Mouse (Mus musculus) hindbrain, embryonic 16.5 days (tissue): Measurements from ENCODE around the gene Crbn. TPM values are rescaled to one million over a fixed set of nuclear protein-coding genes. Genes with fewer than 3 reads are reported as not detected.

ENCODE experiments used
- ATAC-seq: fragments of 200-750 bp; cut with Nextera tagmentation; 2 replicates; pipeline ENCODE4 v1.8.0; 2017; ENCODE audit warnings: moderate TSS enrichment, moderate library complexity
- H3K27ac ChIP-seq: fragments of 300-500 bp; sonication (generic); 2 replicates; pipeline ENCODE4 v1.5.1; 2014; ENCODE audit warnings: low read depth, mild to moderate bottlenecking, control low read depth, low read length, moderate library complexity
- H3K27me3 ChIP-seq: fragments of 300-500 bp; sonication (generic); replicated peaks from 2 replicates; pipeline ENCODE4 v1.6.1; 2014; ENCODE audit warnings: low read length; ENCODE audit not compliant: control insufficient read depth, insufficient read depth
- H3K36me3 ChIP-seq: fragments of 300-500 bp; sonication (generic); 2 replicates; pipeline ENCODE4 v1.6.1; 2014; ENCODE audit warnings: mild to moderate bottlenecking, low read length, moderate library complexity, mixed read lengths; ENCODE audit not compliant: control insufficient read depth, insufficient read depth
- H3K4me1 ChIP-seq: fragments of 300-500 bp; sonication (generic); 2 replicates; pipeline ENCODE4 v1.6.1; 2014; ENCODE audit warnings: low read depth, low read length; ENCODE audit not compliant: control insufficient read depth, insufficient read depth
- H3K4me2 ChIP-seq: fragments of 300-500 bp; sonication (generic); 2 replicates; pipeline ENCODE4 v1.6.1; 2014; ENCODE audit warnings: mild to moderate bottlenecking, low read length, control low read depth, moderate library complexity
- H3K4me3 ChIP-seq: fragments of 300-500 bp; sonication (generic); 2 replicates; pipeline ENCODE4 v1.5.1; 2014; ENCODE audit warnings: mild to moderate bottlenecking, low read length, control low read depth, moderate library complexity
- H3K9ac ChIP-seq: fragments of 300-500 bp; sonication (generic); 2 replicates; pipeline ENCODE4 v1.6.1; 2014; ENCODE audit warnings: low read depth, mild to moderate bottlenecking, control low read depth, low read length, moderate library complexity
- H3K9me3 ChIP-seq: fragments of 300-500 bp; sonication (generic); 2 replicates; pipeline ENCODE4 v1.6.1; 2014; ENCODE audit warnings: mild to moderate bottlenecking, low read length, moderate library complexity; ENCODE audit not compliant: control insufficient read depth
- WGBS: fragments of 180-500 bp; shearing (Covaris S2); extraction: QIAGEN DNeasy Blood & Tissue Kit; methylation state at CpG from one replicate; pipeline ENCODE4 v1.1.7; 2014; 5-methylcytosine and 5-hydroxymethylcytosine counted together
- polyA plus RNA-seq: library from polyadenylated mRNA; unstranded; fragments of >200 nt; fragmentation: Nextera tagmentation; extraction: Ambion mirVana; gene quantifications from 2 replicates; pipeline ENCODE4 v1.2.1, GENCODE M21; 2015

Crbn gene
- polyA plus RNA-seq, 1 experiment from 2014 or later, result 64.9 TPM

- Histone ChIP-seq H3K9ac (no peak overlapping the region), H3K4me1 (no peaks in the 10 kb centered on the region), H3K27me3 (no peaks in the 10 kb centered on the region), H3K9me3 (no peaks in the 10 kb centered on the region), H3K36me3 (no peaks in the 10 kb centered on the region), H3K4me2 (no peak overlapping the region), H3K4me3 (no peak overlapping the region), H3K27ac (no peak overlapping the region)
- WGBS, result 71% methylated on average over 2 of the region's 2 CpGs
- no peak for ATAC-seq
Measured at GRCm38 (mm10) chr6:106809161-106809560, 9.3 kb upstream of the Crbn start.

- Histone ChIP-seq H3K27me3 (no peaks in the 10 kb centered on the region), H3K36me3 (no peaks in the 10 kb centered on the region), H3K9me3 (no peaks in the 10 kb centered on the region), H3K4me1 (no peaks in the 10 kb centered on the region), H3K27ac (no peak overlapping the region), H3K4me3 (no peak overlapping the region), H3K9ac (no peak overlapping the region), H3K4me2 (no peak overlapping the region)
- peak; percentile 68 for ATAC-seq
- WGBS, result 23% methylated on average over 2 of the region's 2 CpGs
Measured at GRCm38 (mm10) chr6:106804904-106805303, 5.0 kb upstream of the Crbn start.

GRCm38 (mm10) chr6:106800227-106800557, 315 bp upstream of the Crbn start:
- ATAC-seq, result no peak; the same call in 1 of the 2 replicates
- H3K27me3 ChIP-seq, result no peaks in the 10 kb centered on the region

GRCm38 (mm10) chr6:106794094-106794814, 5.6 kb downstream of the Crbn start:
- Histone ChIP-seq H3K9ac (no peak overlapping the region), H3K36me3 (peaks cover 18% of the 10 kb centered on the region), H3K9me3 (no peaks in the 10 kb centered on the region), H3K4me1 (peaks cover 9% of the 10 kb centered on the region), H3K27ac (no peak overlapping the region), H3K27me3 (no peaks in the 10 kb centered on the region), H3K4me2 (no peak overlapping the region), H3K4me3 (no peak overlapping the region)
- no peak for ATAC-seq
- 90% methylated on average over 13 of the region's 13 CpGs for WGBS

More at GRCm38 (mm10) chr6:106800227-106800557, 315 bp upstream of the Crbn start:
- 56% methylated on average over 5 of the region's 5 CpGs for WGBS
- H3K4me1 ChIP-seq, result peaks cover 11% of the 10 kb centered on the region
- no peaks in the 10 kb centered on the region for H3K36me3 ChIP-seq
- no peak overlapping the region for H3K27ac ChIP-seq
- no peaks in the 10 kb centered on the region for H3K9me3 ChIP-seq
- peak overlapping the region; percentile 56 for H3K4me2 ChIP-seq
- H3K4me3 ChIP-seq, result peak overlapping the region; percentile 85
- 0 out of 2 replicates have a peak overlapping the region, but pooled peaks have one; percentile 31 for H3K9ac ChIP-seq

GRCm38 (mm10) chr6:106793621-106794020, 6.3 kb downstream of the Crbn start:
- Histone ChIP-seq H3K27ac (no peak overlapping the region), H3K36me3 (peaks cover 18% of the 10 kb centered on the region), H3K4me1 (peaks cover 3% of the 10 kb centered on the region), H3K4me2 (no peak overlapping the region), H3K9ac (no peak overlapping the region), H3K27me3 (no peaks in the 10 kb centered on the region), H3K4me3 (no peak overlapping the region), H3K9me3 (no peaks in the 10 kb centered on the region)
- no peak for ATAC-seq
- 95% methylated on average over 10 of the region's 10 CpGs for WGBS

- Histone ChIP-seq H3K4me3 (no peak overlapping the region), H3K27me3 (no peaks in the 10 kb centered on the region), H3K27ac (no peak overlapping the region), H3K4me1 (no peaks in the 10 kb centered on the region), H3K9me3 (no peaks in the 10 kb centered on the region), H3K9ac (no peak overlapping the region), H3K4me2 (no peak overlapping the region), H3K36me3 (peaks cover 20% of the 10 kb centered on the region)
- WGBS, result 96% methylated on average over 7 of the region's 7 CpGs
- ATAC-seq, result no peak
Measured at GRCm38 (mm10) chr6:106793088-106793487, 6.8 kb downstream of the Crbn start.

GRCm38 (mm10) chr6:106792486-106792885, 7.4 kb downstream of the Crbn start:
- Histone ChIP-seq H3K4me2 (no peak overlapping the region), H3K4me1 (no peaks in the 10 kb centered on the region), H3K9me3 (no peaks in the 10 kb centered on the region), H3K9ac (no peak overlapping the region), H3K27ac (no peak overlapping the region), H3K36me3 (peaks cover 22% of the 10 kb centered on the region), H3K27me3 (no peaks in the 10 kb centered on the region), H3K4me3 (no peak overlapping the region)
- ATAC-seq, result no peak
- WGBS, result 98% methylated on average over 5 of the region's 5 CpGs

- no peaks in the 10 kb centered on the region for H3K9me3 ChIP-seq
- no peaks in the 10 kb centered on the region for H3K27me3 ChIP-seq
- H3K4me1 ChIP-seq, result no peaks in the 10 kb centered on the region
- H3K27ac ChIP-seq, result no peak overlapping the region
- WGBS, result 92% methylated on average over 8 of the region's 8 CpGs
- no peak overlapping the region for H3K9ac ChIP-seq
- H3K4me2 ChIP-seq, result no peak overlapping the region
- peaks cover 22% of the 10 kb centered on the region for H3K36me3 ChIP-seq
- H3K4me3 ChIP-seq, result no peak overlapping the region
- ATAC-seq, result no peak
Measured at GRCm38 (mm10) chr6:106791429-106791828, 8.4 kb downstream of the Crbn start.

- no peaks in the 10 kb centered on the region for H3K9me3 ChIP-seq
- no peak for ATAC-seq
- WGBS, result 90% methylated on average over 3 of the region's 3 CpGs
- H3K27me3 ChIP-seq, result no peaks in the 10 kb centered on the region
- no peak overlapping the region for H3K4me2 ChIP-seq
- H3K27ac ChIP-seq, result no peak overlapping the region
- peaks cover 17% of the 10 kb centered on the region for H3K36me3 ChIP-seq
- no peak overlapping the region for H3K9ac ChIP-seq
- no peak overlapping the region for H3K4me3 ChIP-seq
- H3K4me1 ChIP-seq, result no peaks in the 10 kb centered on the region
Measured at GRCm38 (mm10) chr6:106787138-106787537, 12.7 kb downstream of the Crbn start.
